Mouse (Mus musculus) stomach, postnatal 0 days (tissue): ENCODE measurements around the gene Axl. TPM values are rescaled to one million over a fixed set of nuclear protein-coding genes. Genes with fewer than 3 reads are reported as not detected.

Experiments used
- ATAC-seq: fragments of 200-750 bp; cut with Nextera tagmentation; 2 replicates; pipeline ENCODE4 v1.8.0; 2017; ENCODE audit not compliant: low FRiP score, low TSS enrichment
- DNase-seq: peaks from one replicate; pipeline ENCODE4 v3.0.0-alpha.2; 2016; ENCODE audit warnings: low spot score
- H3K27ac ChIP-seq: fragments of 300-500 bp; sonication (generic); replicated peaks from 2 replicates; pipeline ENCODE4 v1.5.1; 2014; ENCODE audit warnings: mild to moderate bottlenecking, control low read depth
- H3K27me3 ChIP-seq: fragments of 300-500 bp; sonication (generic); 2 replicates; pipeline ENCODE4 v1.6.1; 2014; ENCODE audit warnings: low read length; ENCODE audit not compliant: control insufficient read depth, insufficient read depth
- H3K36me3 ChIP-seq: fragments of 300-500 bp; sonication (generic); 2 replicates; pipeline ENCODE4 v1.6.1; 2014; ENCODE audit warnings: low read length, mixed read lengths; ENCODE audit not compliant: control insufficient read depth, insufficient read depth
- H3K4me1 ChIP-seq: fragments of 300-500 bp; sonication (generic); replicated peaks from 2 replicates; pipeline ENCODE4 v1.6.1; 2014; ENCODE audit warnings: antibody characterized with exemption; ENCODE audit not compliant: control insufficient read depth, insufficient read depth
- H3K4me2 ChIP-seq: fragments of 300-500 bp; sonication (generic); replicated peaks from 2 replicates; pipeline ENCODE4 v1.6.1; 2014; ENCODE audit warnings: low read depth, mild to moderate bottlenecking, control low read depth, moderate library complexity
- H3K4me3 ChIP-seq: fragments of 300-500 bp; sonication (generic); 2 replicates; pipeline ENCODE4 v1.5.1; 2014; ENCODE audit warnings: low read depth, low read length, control low read depth
- H3K9ac ChIP-seq: fragments of 300-500 bp; sonication (generic); 2 replicates; pipeline ENCODE4 v1.6.1; 2014; ENCODE audit warnings: mild to moderate bottlenecking, low read length, control low read depth, mixed read lengths
- H3K9me3 ChIP-seq: fragments of 300-500 bp; sonication (generic); 2 replicates; pipeline ENCODE4 v1.6.1; 2016; ENCODE audit warnings: low read length; ENCODE audit not compliant: control insufficient read depth
- CTCF ChIP-seq: IDR thresholded peaks from 2 replicates; pipeline ENCODE4 v1.5.1; 2016; ENCODE audit warnings: antibody characterized with exemption, low read depth, mild to moderate bottlenecking, moderate library complexity
- EP300 ChIP-seq: optimal IDR thresholded peaks from 2 replicates; pipeline ENCODE3; 2016; ENCODE audit warnings: antibody characterized with exemption
- WGBS: fragments of 180-500 bp; shearing (Covaris S2); extraction: QIAGEN DNeasy Blood & Tissue Kit; methylation state at CpG from one replicate; pipeline ENCODE4 v1.1.7; 2014; 5-methylcytosine and 5-hydroxymethylcytosine counted together
- polyA plus RNA-seq: library from polyadenylated mRNA; unstranded; fragments of >200 nt; fragmentation: Nextera tagmentation; extraction: Ambion mirVana; gene quantifications from 2 replicates; pipeline ENCODE4 v1.2.1, GENCODE M21; 2015

The Axl gene
- polyA plus RNA-seq, 1 experiment from 2014 or later: 53.4 TPM

- Histone ChIP-seq H3K27ac (no peak overlapping the region), H3K4me3 (no peak overlapping the region), H3K27me3 (no peaks in the 10 kb centered on the region), H3K9ac (no peak overlapping the region), H3K4me2 (no peak overlapping the region), H3K9me3 (no peaks in the 10 kb centered on the region), H3K36me3 (no peaks in the 10 kb centered on the region), H3K4me1 (0 out of 2 replicates have a peak, but pooled peaks cover 4% of the 10 kb centered on the region)
- TF ChIP-seq CTCF: 0 out of 2 replicates have a peak, but pooled peaks have one; percentile 3
- TF ChIP-seq EP300: no peak
- DNase-seq: no peak
- ATAC-seq: no peak
- WGBS: 46% methylated on average over 8 of the region's 8 CpGs
Observed at GRCm38 (mm10) chr7:25790615-25791014, 2.1 kb upstream of the Axl start.

GRCm38 (mm10) chr7:25789129-25789440 is 580 bp upstream of the Axl start:
- 23% methylated on average over 3 of the region's 3 CpGs for WGBS
- DNase-seq: no peak

GRCm38 (mm10) chr7:25787456-25788219 is 867 bp downstream of the Axl start:
- peak overlapping the region; percentile 87 for H3K27ac ChIP-seq
- 21% methylated on average over 8 of the region's 9 CpGs for WGBS
- H3K27me3 ChIP-seq: no peaks in the 10 kb centered on the region
- peak overlapping the region; percentile 63 for H3K4me3 ChIP-seq
- TF ChIP-seq EP300 (no peak), CTCF (no peak)
- H3K4me2 ChIP-seq: peak overlapping the region; percentile 77
- DNase-seq (no peak), ATAC-seq (0 out of 2 replicates have a peak, but pooled peaks have one; percentile 19)
- H3K4me1 ChIP-seq: 0 out of 2 replicates have a peak, but pooled peaks cover 4% of the 10 kb centered on the region
- H3K9ac ChIP-seq: peak overlapping the region; percentile 80
- no peaks in the 10 kb centered on the region for H3K36me3 ChIP-seq
- no peaks in the 10 kb centered on the region for H3K9me3 ChIP-seq

More at GRCm38 (mm10) chr7:25789129-25789440, 580 bp upstream of the Axl start:
- Histone ChIP-seq H3K27ac (peak overlapping the region; percentile 87; the same call in 1 of the 2 replicates), H3K4me1 (0 out of 2 replicates have a peak, but pooled peaks cover 4% of the 10 kb centered on the region), H3K36me3 (no peaks in the 10 kb centered on the region), H3K9ac (peak overlapping the region; percentile 80), H3K4me3 (peak overlapping the region; percentile 63), H3K9me3 (no peaks in the 10 kb centered on the region), H3K4me2 (peak overlapping the region; percentile 77), H3K27me3 (no peaks in the 10 kb centered on the region)
- no peak for TF ChIP-seq CTCF
- TF ChIP-seq EP300: no peak
- no peak for ATAC-seq

DNA sequence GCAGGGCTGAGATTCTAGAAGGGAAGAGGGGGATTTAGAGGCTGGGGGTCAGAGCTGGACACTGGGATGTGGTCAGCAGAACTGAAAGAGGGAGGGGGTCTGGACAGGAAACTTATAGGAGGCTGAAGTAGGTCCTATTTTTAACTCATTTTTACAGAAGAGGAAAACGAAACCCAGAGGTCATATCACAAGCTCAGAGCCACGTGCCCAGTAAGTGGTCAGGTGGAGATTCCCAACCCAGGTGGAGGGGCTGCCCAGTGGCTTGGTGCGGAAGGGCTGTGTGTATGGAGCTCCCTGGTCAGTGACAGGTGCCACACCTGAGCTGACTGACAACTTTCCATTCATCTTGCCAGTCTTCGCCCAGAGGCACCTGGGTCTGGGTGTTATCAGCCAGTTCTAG is 1.5 kb downstream of the Axl start:
- peak overlapping the region; percentile 63; the same call in 1 of the 2 replicates for H3K4me3 ChIP-seq
- H3K4me1 ChIP-seq: 0 out of 2 replicates have a peak, but pooled peaks cover 4% of the 10 kb centered on the region
- WGBS: 55% methylated on average over 4 of the region's 4 CpGs
- H3K27me3 ChIP-seq: no peaks in the 10 kb centered on the region
- no peaks in the 10 kb centered on the region for H3K9me3 ChIP-seq
- DNase-seq (no peak), ATAC-seq (no peak)
- H3K27ac ChIP-seq: no peak overlapping the region
- peak overlapping the region; percentile 77 for H3K4me2 ChIP-seq
- TF ChIP-seq CTCF (no peak), EP300 (no peak)
- peak overlapping the region; percentile 14; the same call in 1 of the 2 replicates for H3K9ac ChIP-seq
- no peaks in the 10 kb centered on the region for H3K36me3 ChIP-seq

- no peak overlapping the region for H3K27ac ChIP-seq
- TF ChIP-seq EP300 (no peak), CTCF (no peak)
- no peak overlapping the region for H3K9ac ChIP-seq
- H3K9me3 ChIP-seq: no peaks in the 10 kb centered on the region
- H3K4me2 ChIP-seq: no peak overlapping the region
- 72% methylated on average over 4 of the region's 4 CpGs for WGBS
- H3K4me3 ChIP-seq: no peak overlapping the region
- ATAC-seq (no peak), DNase-seq (no peak)
- H3K4me1 ChIP-seq: peaks cover 9% of the 10 kb centered on the region; the same call in 1 of the 2 replicates
- no peaks in the 10 kb centered on the region for H3K36me3 ChIP-seq
- no peaks in the 10 kb centered on the region for H3K27me3 ChIP-seq
Observed at GRCm38 (mm10) chr7:25785752-25786151, 2.8 kb downstream of the Axl start.

DNA sequence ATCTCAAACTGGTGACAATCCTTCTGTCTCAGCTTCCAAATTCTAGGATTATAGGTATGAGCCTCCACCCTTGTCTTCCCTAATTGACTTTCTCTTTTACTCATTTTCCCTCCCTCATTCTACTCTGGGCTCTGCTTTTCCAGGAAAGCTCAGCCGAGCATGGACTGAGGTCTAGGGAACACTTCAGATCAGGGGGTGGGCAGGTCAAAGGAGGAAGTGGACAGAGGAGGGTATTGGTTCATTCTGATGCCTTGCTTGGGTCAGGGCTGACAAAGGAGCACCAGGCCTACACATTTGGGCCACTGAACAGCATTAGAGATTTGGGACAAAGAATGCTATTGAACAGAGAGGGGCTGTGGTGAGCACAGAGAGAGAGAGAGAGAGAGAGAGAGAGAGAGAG is 3.7 kb downstream of the Axl start:
- H3K4me2 ChIP-seq: no peak overlapping the region
- no peaks in the 10 kb centered on the region for H3K9me3 ChIP-seq
- H3K36me3 ChIP-seq: no peaks in the 10 kb centered on the region
- DNase-seq (no peak), ATAC-seq (no peak)
- H3K9ac ChIP-seq: no peak overlapping the region
- H3K4me1 ChIP-seq: peaks cover 9% of the 10 kb centered on the region; the same call in 1 of the 2 replicates
- no peak overlapping the region for H3K27ac ChIP-seq
- 48% methylated on average over 1 of the region's 1 CpGs for WGBS
- TF ChIP-seq CTCF (no peak), EP300 (no peak)
- H3K27me3 ChIP-seq: no peaks in the 10 kb centered on the region
- H3K4me3 ChIP-seq: no peak overlapping the region
